Mouse (Mus musculus): ENCODE measurements at regions not wholly inside any gene's neighbourhood (a gene's known extent, or its start where the extent isn't known, plus 50 kb on each side); places are given as distances from the start of the nearest gene placed in this dataset.
"Not testable (repeated sequence)": the region's sequence is repeated elsewhere in the genome, so short reads cannot be mapped to it uniquely, and the experiment has no call there.

DNA sequence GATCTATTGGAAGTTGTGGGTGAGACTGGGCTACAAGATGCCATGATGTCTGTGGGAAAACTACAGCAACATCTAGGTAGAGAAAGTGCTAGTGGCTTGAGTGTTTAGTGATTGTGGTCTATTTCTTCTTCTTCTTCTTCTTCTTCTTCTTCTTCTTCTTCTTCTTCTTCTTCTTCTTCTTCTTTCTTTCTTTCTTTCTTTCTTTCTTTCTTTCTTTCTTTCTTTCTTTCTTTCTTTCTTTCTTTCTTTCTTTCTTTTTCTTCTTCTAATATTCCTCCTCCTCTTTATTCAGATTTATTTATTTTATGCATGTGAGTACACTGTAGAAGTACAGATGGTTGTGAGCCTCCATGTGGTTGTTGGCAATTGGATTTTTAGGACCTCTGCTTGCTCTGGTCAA lies 119.0 kb downstream of the AI429214 start:
- TF ChIP-seq POLR2A (IDR thresholded peaks at IDR 0.05; ENCODE audit: low read depth, low read length); CTCF (IDR thresholded peaks at IDR 0.05; ENCODE audit: extremely low read depth, insufficient read length, insufficient replicate concordance, low read depth, low read length): not testable (repeated sequence)

Measured in small intestine, adult 2 months (tissue).